Mouse (Mus musculus) CH12.LX (cell line): ENCODE data around the gene Gm10778. TPM values are rescaled to one million over a fixed set of nuclear protein-coding genes. Genes with fewer than 3 reads are reported as not detected.

Experiments
- DNase-seq: peaks from one replicate; pipeline ENCODE4 v3.0.0-alpha.2; 2013; ENCODE audit errors: extremely low read depth
- H3K27ac ChIP-seq: 2 replicates; pipeline ENCODE4 v1.5.1; 2012; ENCODE audit warnings: low read depth, mild to moderate bottlenecking, control low read depth, moderate library complexity; ENCODE audit not compliant: insufficient read depth
- H3K27me3 ChIP-seq: replicated peaks from 2 replicates; pipeline ENCODE3; 2012; ENCODE audit warnings: inconsistent platforms
- H3K36me3 ChIP-seq, 2 experiments: replicated peaks in 1 of 2; 2 replicates each; pipeline versions ENCODE3 to v1.6.1; 2012; ENCODE audit warnings: inconsistent platforms in 1 of 2, low read length in 1 of 2, mild to moderate bottlenecking in 1 of 2, mixed read lengths in 1 of 2, moderate library complexity in 1 of 2; ENCODE audit not compliant: control insufficient read depth in 1 of 2, insufficient read depth in 1 of 2
- H3K4me1 ChIP-seq, 2 experiments: 2 replicates each; pipeline ENCODE4 v1.6.1; 2012; ENCODE audit warnings: inconsistent platforms in 1 of 2, moderate library complexity in 1 of 2; ENCODE audit not compliant: insufficient read depth in 2 of 2, control insufficient read depth in 1 of 2
- H3K4me2 ChIP-seq: 2 replicates; pipeline ENCODE4 v1.6.1; 2012; ENCODE audit warnings: low read depth, mild to moderate bottlenecking, control low read depth; ENCODE audit not compliant: poor library complexity, insufficient read depth, severe bottlenecking
- H3K4me3 ChIP-seq, 3 experiments: fragments of 150-350 bp in 1 of 3; sonication (generic) in 1 of 3; replicated peaks in 1 of 3; 2 replicates each; pipeline versions ENCODE3 to v1.5.1; 2011 to 2012; ENCODE audit warnings: low read depth in 2 of 3, low read length in 2 of 3, mild to moderate bottlenecking in 2 of 3, moderate library complexity in 2 of 3, control low read depth in 1 of 3, improper control_type of control experiment in 1 of 3, inconsistent platforms in 1 of 3, mixed read lengths in 1 of 3; ENCODE audit not compliant: poor library complexity in 1 of 3
- H3K79me2 ChIP-seq: replicated peaks from 2 replicates; pipeline ENCODE4 v1.6.1; 2012; ENCODE audit warnings: mild to moderate bottlenecking, moderate library complexity; ENCODE audit not compliant: control insufficient read depth, poor library complexity, insufficient read depth, severe bottlenecking; ENCODE audit errors: extremely low read depth
- H3K9ac ChIP-seq: 2 replicates; pipeline ENCODE4 v1.6.1; 2012; ENCODE audit warnings: low read depth, mild to moderate bottlenecking, control low read depth, moderate library complexity; ENCODE audit not compliant: insufficient read depth
- H3K9me3 ChIP-seq: replicated peaks from 2 replicates; pipeline ENCODE3; 2012; ENCODE audit warnings: low read length, inconsistent platforms, mixed read lengths
- BHLHE40 ChIP-seq: IDR thresholded peaks from 2 replicates; pipeline ENCODE4 v1.6.1; 2011; ENCODE audit warnings: mild to moderate bottlenecking, low read depth, low read length, improper control_type of control experiment
- CTCF ChIP-seq, 2 experiments: IDR thresholded peaks in 1 of 2; conservative IDR thresholded peaks in 1 of 2; 2 replicates each; pipeline ENCODE4 v1.5.1; 2011 to 2012; ENCODE audit warnings: low read depth in 2 of 2, low read length in 2 of 2, improper control_type of control experiment in 1 of 2, inconsistent platforms in 1 of 2, mild to moderate bottlenecking in 1 of 2, moderate library complexity in 1 of 2
- E2F4 ChIP-seq: IDR thresholded peaks from 2 replicates; pipeline ENCODE4 v1.6.1; 2011; ENCODE audit warnings: low read depth, low read length, improper control_type of control experiment; ENCODE audit not compliant: insufficient replicate concordance
- EP300 ChIP-seq: IDR thresholded peaks from 2 replicates; pipeline ENCODE4 v1.6.1; 2011; ENCODE audit warnings: low read length, improper control_type of control experiment
- ETS1 ChIP-seq: conservative IDR thresholded peaks from 2 replicates; pipeline ENCODE4 v1.6.1; 2012; ENCODE audit warnings: low read depth, mild to moderate bottlenecking, inconsistent platforms, low read length, improper control_type of control experiment, moderate library complexity
- MAZ ChIP-seq: IDR thresholded peaks from 2 replicates; pipeline ENCODE4 v1.6.1; 2012; ENCODE audit warnings: low read depth, mild to moderate bottlenecking, inconsistent platforms, low read length, improper control_type of control experiment, moderate library complexity
- MXI1 ChIP-seq: IDR thresholded peaks from 2 replicates; pipeline ENCODE4 v1.6.1; 2011; ENCODE audit warnings: mild to moderate bottlenecking, low read depth, low read length, improper control_type of control experiment
- MYC ChIP-seq: IDR thresholded peaks from 2 replicates; pipeline ENCODE4 v1.6.1; 2011; ENCODE audit warnings: low read depth, mild to moderate bottlenecking, improper control_type of control experiment, low read length
- PAX5 ChIP-seq: IDR thresholded peaks from 2 replicates; pipeline ENCODE4 v1.6.1; 2012; ENCODE audit warnings: low read length, inconsistent platforms, mixed read lengths
- POLR2A ChIP-seq: IDR thresholded peaks from 2 replicates; pipeline ENCODE4 v1.6.1; 2011; ENCODE audit warnings: low read depth, mild to moderate bottlenecking, improper control_type of control experiment, low read length
- RCOR1 ChIP-seq: conservative IDR thresholded peaks from 2 replicates; pipeline ENCODE4 v1.6.1; 2012; ENCODE audit warnings: low read depth, mild to moderate bottlenecking, inconsistent platforms, low read length, improper control_type of control experiment
- TBP ChIP-seq: conservative IDR thresholded peaks from 2 replicates; pipeline ENCODE4 v1.6.1; 2011; ENCODE audit warnings: low read depth, low read length, improper control_type of control experiment
- ZKSCAN1 ChIP-seq: IDR thresholded peaks from 2 replicates; pipeline ENCODE4 v1.6.1; 2012; ENCODE audit warnings: low read depth, inconsistent platforms, low read length, improper control_type of control experiment, borderline replicate concordance
- ZNF384 ChIP-seq: IDR thresholded peaks from 2 replicates; pipeline ENCODE4 v1.6.1; 2012; ENCODE audit warnings: low read depth, low read length, improper control_type of control experiment, inconsistent platforms
- dilution Hi-C: fragments of 300-500 bp; cut with MboI; formaldehyde crosslinking; loops from 2 replicates; pipeline ENCODE4 v1.14.3; 2020; ENCODE audit warnings: low sequenced_read_pairs; ENCODE audit not compliant: extremely low pct_unique_long_range_greater_than_20kb, extremely low pct_ligation_motif_present
- in situ Hi-C: fragments of 300-500 bp; cut with MboI; formaldehyde crosslinking; loops from 3 replicates; pipeline ENCODE4 v1.14.3; 2019; ENCODE audit warnings: low sequenced_read_pairs, low pct_ligation_motif_present, low pct_unique_long_range_greater_than_20kb, mixed read lengths
- polyA plus RNA-seq: library from polyadenylated mRNA; unstranded; fragments of >175 nt; gene quantifications from 2 replicates; pipeline ENCODE4 v1.2.1, GENCODE M21; 2012; ENCODE audit warnings: low read depth; ENCODE audit not compliant: insufficient read length
- total RNA-seq, 2 experiments: library from RNA; depleted of rRNA; stranded (reverse); fragments of 300-350 nt in 1 of 2; fragments of >200 nt in 1 of 2; gene quantifications; 2 replicates each; pipeline ENCODE4 v1.2.3; 2012 to 2014

Gene Gm10778
- total and polyA plus RNA-seq, 3 experiments = 2.8 to 7.1 (median 3.2) TPM

- no peaks in the 10 kb centered on the region for H3K9me3 ChIP-seq
- DNase-seq = peak; percentile 87
- in situ Hi-C loops (no loop called here), dilution Hi-C loops (no loop called here)
- no peaks in the 10 kb centered on the region for H3K79me2 ChIP-seq
- H3K9ac ChIP-seq = no peak overlapping the region
- H3K36me3 ChIP-seq = no peaks in the 10 kb centered on the region
- no peak overlapping the region for H3K27ac ChIP-seq
- peak overlapping the region; percentile 67; the same call in 1 of the 2 replicates for H3K4me2 ChIP-seq
- H3K27me3 ChIP-seq = peaks cover 67% of the 10 kb centered on the region
- H3K4me3 ChIP-seq = peak overlapping the region in 2 of 3 experiments; percentile 32 to 34
- TF ChIP-seq POLR2A (peak; percentile 42; the same call in 1 of the 2 replicates), ZKSCAN1 (no peak), MXI1 (no peak)
- H3K4me1 ChIP-seq = peaks cover 3 to 12% of the 10 kb centered on the region in 2 experiments
Measured at GRCm38 (mm10) chr10:81633253-81634099, 15.4 kb upstream of the Gm10778 start.

GRCm38 (mm10) chr10:81636338-81636737 is 12.5 kb upstream of the Gm10778 start:
- no peak overlapping the region for H3K9ac ChIP-seq
- no peaks in the 10 kb centered on the region for H3K79me2 ChIP-seq
- H3K4me1 ChIP-seq = peaks cover 2 to 12% of the 10 kb centered on the region in 2 experiments
- dilution Hi-C loops = no loop called here
- in situ Hi-C loops = no loop called here
- no peak overlapping the region for H3K27ac ChIP-seq
- H3K36me3 ChIP-seq = no peaks in the 10 kb centered on the region
- peaks cover 64% of the 10 kb centered on the region for H3K27me3 ChIP-seq
- H3K9me3 ChIP-seq = no peaks in the 10 kb centered on the region
- TF ChIP-seq MYC = no peak
- TF ChIP-seq CTCF (conservative IDR thresholded peaks at IDR 0.05 in 1 of 2, IDR thresholded peaks at IDR 0.05 in 1 of 2; ENCODE audit: low read depth in 2 of 2, low read length in 2 of 2) = no peak
- no peak for TF ChIP-seq PAX5
- no peak for TF ChIP-seq MAZ
- TF ChIP-seq ZNF384 = no peak
- TF ChIP-seq ETS1 = no peak
- TF ChIP-seq BHLHE40 = no peak
- no peak for TF ChIP-seq ZKSCAN1
- no peak for TF ChIP-seq MXI1
- no peak for TF ChIP-seq TBP
- TF ChIP-seq RCOR1 = no peak
- no peak for TF ChIP-seq EP300
- no peak for TF ChIP-seq POLR2A
- TF ChIP-seq E2F4 = no peak
- H3K4me3 ChIP-seq = no peak overlapping the region
- no peak overlapping the region for H3K4me2 ChIP-seq
- no peak for DNase-seq
